25 mouse cellular contexts compared by ENCODE assay signal in genomic region chr11:6759578-6759977, GRCm38 (mm10).
"Had no signal": no experiment of that assay in that cellular context is flagged by ENCODE, and none has a peak within 500 bp of the region (broad histone marks: within the 10 kb centered on the region; RNA-seq: fewer than 3 reads in every experiment).

No protein-coding gene starts in this region.

- H3K4me2 ChIP-seq: heart, embryonic 12.5 days; hindbrain, embryonic 12.5 days; hindbrain, embryonic 14.5 days; intestine, embryonic 15.5 days; limb, embryonic 12.5 days; liver, embryonic 11.5 days; liver, embryonic 13.5 days had no signal

- H3K4me1 ChIP-seq: heart, embryonic 12.5 days; hindbrain, embryonic 10.5 days; hindbrain, embryonic 12.5 days; intestine, embryonic 15.5 days; liver, embryonic 13.5 days had no signal

- H3K9me3 ChIP-seq: heart, embryonic 12.5 days; hindbrain, embryonic 10.5 days; hindbrain, embryonic 12.5 days; intestine, embryonic 15.5 days; limb, embryonic 12.5 days; liver, embryonic 13.5 days had no signal

- H3K27me3 ChIP-seq: heart, embryonic 12.5 days; hindbrain, embryonic 12.5 days; intestine, embryonic 15.5 days; limb, embryonic 12.5 days; liver, embryonic 13.5 days had no signal

- DNase-seq: gastrocnemius, adult 2 months; gastrocnemius, postnatal 10 days; gastrocnemius, postnatal 25 days; heart, adult 2 months; heart, postnatal 10 days; heart, postnatal 4 days; kidney, adult 18-20 months; kidney, adult 8-10 months; kidney, postnatal 10 days; kidney, postnatal 25 days; kidney, postnatal 4 days; liver; liver, embryonic 13.5 days had no signal

- H3K36me3 ChIP-seq: heart, embryonic 12.5 days; hindbrain, embryonic 10.5 days; hindbrain, embryonic 12.5 days; intestine, embryonic 15.5 days; limb, embryonic 12.5 days; liver, embryonic 13.5 days had no signal

- ATAC-seq: hindbrain, embryonic 16.5 days; inflammation-experienced regulatory T-cells, adult 6 months; intestine, embryonic 15.5 days; intestine, postnatal 0 days had no signal

- H3K4me3 ChIP-seq: gastrocnemius, adult 2 months; heart, adult 2 months; heart, embryonic 12.5 days; hindbrain, embryonic 10.5 days; hindbrain, embryonic 12.5 days; intestine, embryonic 15.5 days; layer of hippocampus, adult 2 months; left cerebral cortex, adult 2 months; limb, embryonic 12.5 days; liver, embryonic 13.5 days had no signal

- H3K9ac ChIP-seq: heart, embryonic 12.5 days; hindbrain, embryonic 12.5 days; hindbrain, embryonic 14.5 days; intestine, embryonic 15.5 days; limb, embryonic 12.5 days; liver, embryonic 13.5 days had no signal

- H3K27ac ChIP-seq: gastrocnemius, adult 2 months; heart, adult 2 months; hindbrain, embryonic 10.5 days; hindbrain, embryonic 12.5 days; hindbrain, embryonic 14.5 days; intestine, embryonic 15.5 days; layer of hippocampus, adult 2 months; left cerebral cortex, adult 2 months; limb, embryonic 12.5 days; liver, embryonic 13.5 days had no signal
